Mouse (Mus musculus) forebrain, postnatal 0 days (tissue): Measurements from ENCODE around the gene Asb17. TPM values are rescaled to one million over a fixed set of nuclear protein-coding genes. Genes with fewer than 3 reads are reported as not detected.

Experiments
- ATAC-seq: fragments of 200-750 bp; cut with Nextera tagmentation; 2 replicates; pipeline ENCODE4 v1.8.0; 2017; ENCODE audit warnings: mild to moderate bottlenecking, moderate library complexity
- DNase-seq: peaks from one replicate; pipeline ENCODE4 v3.0.0-alpha.2; 2015
- H3K27ac ChIP-seq: fragments of 300-500 bp; sonication (generic); 2 replicates; pipeline ENCODE4 v1.5.1; 2014; ENCODE audit warnings: low read depth, mild to moderate bottlenecking, antibody characterized with exemption, low read length, moderate library complexity, mixed read lengths
- H3K27me3 ChIP-seq: fragments of 300-500 bp; sonication (generic); 2 replicates; pipeline ENCODE4 v1.6.1; 2014; ENCODE audit warnings: mild to moderate bottlenecking, low read length, mixed read lengths; ENCODE audit not compliant: insufficient read depth
- H3K36me3 ChIP-seq: fragments of 300-500 bp; sonication (generic); 2 replicates; pipeline ENCODE4 v1.6.1; 2014; ENCODE audit warnings: mild to moderate bottlenecking, moderate library complexity; ENCODE audit not compliant: insufficient read depth
- H3K4me1 ChIP-seq: fragments of 300-500 bp; sonication (generic); 2 replicates; pipeline ENCODE4 v1.6.1; 2014; ENCODE audit warnings: antibody characterized with exemption; ENCODE audit not compliant: insufficient read depth
- H3K4me2 ChIP-seq: fragments of 300-500 bp; sonication (generic); 2 replicates; pipeline ENCODE4 v1.6.1; 2014; ENCODE audit warnings: low read depth, mild to moderate bottlenecking, moderate library complexity
- H3K4me3 ChIP-seq: fragments of 300-500 bp; sonication (generic); 2 replicates; pipeline ENCODE4 v1.5.1; 2014; ENCODE audit warnings: low read depth, low read length, mixed read lengths
- H3K9ac ChIP-seq: fragments of 300-500 bp; sonication (generic); 2 replicates; pipeline ENCODE4 v1.6.1; 2014; ENCODE audit warnings: mild to moderate bottlenecking
- H3K9me3 ChIP-seq: fragments of 300-500 bp; sonication (generic); 2 replicates; pipeline ENCODE4 v1.6.1; 2016; ENCODE audit warnings: low read length
- CTCF ChIP-seq: sonication (generic); IDR thresholded peaks from 2 replicates; pipeline ENCODE4 v1.5.1; 2016; ENCODE audit warnings: antibody characterized with exemption, control low read depth, low read depth
- WGBS: fragments of 180-500 bp; shearing (Covaris S2); extraction: QIAGEN DNeasy Blood & Tissue Kit; methylation state at CpG from one replicate; pipeline ENCODE4 v1.1.7; 2014; 5-methylcytosine and 5-hydroxymethylcytosine counted together
- polyA plus RNA-seq: library from polyadenylated mRNA; unstranded; fragments of >200 nt; fragmentation: Nextera tagmentation; extraction: Ambion mirVana; gene quantifications from 2 replicates; pipeline ENCODE4 v1.2.1, GENCODE M21; 2015
- total RNA-seq: library from RNA; depleted of rRNA; stranded (reverse); fragments of >200 nt; gene quantifications from 2 replicates; pipeline ENCODE4 v1.2.3, GENCODE M21; 2014; rRNA removed

The Asb17 gene
- total RNA-seq (not detected in 2 replicates), polyA plus RNA-seq (not detected in 2 replicates)

DNA sequence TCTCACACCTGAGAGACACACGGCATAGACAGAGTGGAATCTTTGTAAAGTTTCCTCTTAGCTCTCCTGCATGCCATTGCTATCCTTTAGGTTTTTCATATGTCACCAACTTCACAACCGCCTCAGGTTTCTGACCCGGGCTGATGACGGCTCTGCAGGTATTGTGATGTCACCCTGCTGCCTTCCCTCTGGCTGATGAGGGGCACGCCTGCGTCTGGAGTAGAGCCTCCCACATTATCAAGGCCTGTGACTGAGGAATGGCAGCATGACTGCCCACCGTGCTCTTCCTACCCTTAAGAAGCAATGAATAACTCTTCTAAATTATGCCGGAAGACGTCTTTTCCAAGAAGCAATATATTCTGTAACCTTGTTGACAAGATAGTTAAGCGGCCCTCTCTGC, at the start of gene Asb17:
Gene Asb17, plus strand, starts transcription at position 180 of the 400 bp plus-strand sequence.
- ATAC-seq, result no peak
- H3K27ac ChIP-seq, result no peak within 1 kb of the TSS
- no peaks in the 10 kb centered on the region for H3K27me3 ChIP-seq
- H3K4me1 ChIP-seq, result no peaks in the 10 kb centered on the region
- no peak within 1 kb of the TSS for H3K9ac ChIP-seq
- WGBS, result 89% methylated on average over 10 of the region's 10 CpGs
- TF ChIP-seq CTCF, result no peak
- H3K4me3 ChIP-seq, result no peak within 1 kb of the TSS
- no peak for DNase-seq
- H3K4me2 ChIP-seq, result no peak within 1 kb of the TSS
- H3K9me3 ChIP-seq, result no peaks in the 10 kb centered on the region
- no peaks in the 10 kb centered on the region for H3K36me3 ChIP-seq

GRCm38 (mm10) chr3:153797574-153797973, 46.4 kb upstream of the Asb17 start:
- no peak overlapping the region for H3K9ac ChIP-seq
- no peak for TF ChIP-seq CTCF
- H3K36me3 ChIP-seq, result no peaks in the 10 kb centered on the region
- WGBS, result 80% methylated on average over 7 of the region's 7 CpGs
- H3K9me3 ChIP-seq, result no peaks in the 10 kb centered on the region
- DNase-seq (no peak), ATAC-seq (no peak)
- no peak overlapping the region for H3K4me2 ChIP-seq
- H3K27me3 ChIP-seq, result no peaks in the 10 kb centered on the region
- no peak overlapping the region for H3K4me3 ChIP-seq
- H3K27ac ChIP-seq, result no peak overlapping the region
- no peaks in the 10 kb centered on the region for H3K4me1 ChIP-seq

GRCm38 (mm10) chr3:153799603-153800002, 44.4 kb upstream of the Asb17 start:
- no peak for DNase-seq
- Histone ChIP-seq H3K4me1 (no peaks in the 10 kb centered on the region), H3K27me3 (no peaks in the 10 kb centered on the region), H3K9me3 (no peaks in the 10 kb centered on the region), H3K4me2 (no peak overlapping the region), H3K27ac (no peak overlapping the region), H3K36me3 (no peaks in the 10 kb centered on the region), H3K9ac (no peak overlapping the region), H3K4me3 (no peak overlapping the region)
- 92% methylated on average over 11 of the region's 11 CpGs for WGBS
- no peak for TF ChIP-seq CTCF
- ATAC-seq, result no peak

DNA sequence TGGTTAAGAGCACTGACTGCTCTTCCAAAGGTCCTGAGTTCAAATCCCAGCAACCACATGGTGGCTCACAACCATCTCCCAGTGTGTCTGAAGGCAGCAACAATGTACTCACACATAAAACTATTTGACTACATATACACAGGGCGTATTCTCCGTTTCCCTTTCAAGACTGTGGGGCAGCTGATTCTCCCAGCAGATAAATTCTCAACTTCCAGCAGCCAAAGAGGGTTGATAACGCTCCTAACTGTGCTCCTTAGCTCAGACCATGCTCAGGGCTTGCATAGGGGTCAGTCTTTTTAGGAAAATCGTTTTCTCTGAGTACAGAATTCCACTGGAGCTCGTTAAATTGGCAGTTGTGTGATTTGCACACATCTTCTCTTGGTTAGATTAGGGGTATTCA, 43.3 kb upstream of the Asb17 start:
- WGBS, result 63% methylated on average over 5 of the region's 5 CpGs
- no peaks in the 10 kb centered on the region for H3K36me3 ChIP-seq
- no peaks in the 10 kb centered on the region for H3K27me3 ChIP-seq
- no peak overlapping the region for H3K4me3 ChIP-seq
- H3K4me1 ChIP-seq, result no peaks in the 10 kb centered on the region
- no peak for ATAC-seq
- H3K9ac ChIP-seq, result no peak overlapping the region
- DNase-seq, result no peak
- no peaks in the 10 kb centered on the region for H3K9me3 ChIP-seq
- H3K27ac ChIP-seq, result no peak overlapping the region
- no peak for TF ChIP-seq CTCF
- H3K4me2 ChIP-seq, result no peak overlapping the region

- H3K4me1 ChIP-seq, result 0 out of 2 replicates have a peak, but pooled peaks cover 8% of the 10 kb centered on the region
- H3K4me2 ChIP-seq, result no peak overlapping the region
- ATAC-seq (no peak), DNase-seq (no peak)
- no peak overlapping the region for H3K4me3 ChIP-seq
- 82% methylated on average over 6 of the region's 6 CpGs for WGBS
- no peaks in the 10 kb centered on the region for H3K27me3 ChIP-seq
- no peak for TF ChIP-seq CTCF
- H3K9ac ChIP-seq, result no peak overlapping the region
- no peaks in the 10 kb centered on the region for H3K36me3 ChIP-seq
- no peak overlapping the region for H3K27ac ChIP-seq
- H3K9me3 ChIP-seq, result no peaks in the 10 kb centered on the region
Measured at GRCm38 (mm10) chr3:153801541-153801940, 42.5 kb upstream of the Asb17 start.

DNA sequence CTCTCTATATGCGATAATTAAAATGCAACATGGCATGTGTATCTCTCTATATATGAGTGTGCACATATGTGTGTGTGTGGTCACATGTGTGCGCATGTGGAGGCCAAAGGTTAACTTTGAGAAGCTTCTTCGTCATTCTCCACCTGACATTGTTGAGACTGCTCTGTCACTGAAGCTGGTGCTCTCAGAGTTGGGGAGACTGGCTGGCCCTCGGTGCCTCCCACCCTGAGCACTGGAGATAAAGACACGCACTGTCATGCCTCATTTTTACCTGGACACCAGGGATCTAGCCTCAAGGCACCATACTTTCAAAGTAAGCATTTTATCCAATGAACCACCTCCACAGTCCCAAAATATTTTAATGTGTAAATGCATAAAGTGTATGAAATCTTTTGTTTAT, 41.4 kb upstream of the Asb17 start:
- WGBS, result 92% methylated on average over 5 of the region's 5 CpGs
- H3K9me3 ChIP-seq, result no peaks in the 10 kb centered on the region
- TF ChIP-seq CTCF, result no peak
- no peak overlapping the region for H3K9ac ChIP-seq
- no peaks in the 10 kb centered on the region for H3K36me3 ChIP-seq
- DNase-seq (no peak), ATAC-seq (no peak)
- H3K27ac ChIP-seq, result no peak overlapping the region
- H3K4me3 ChIP-seq, result no peak overlapping the region
- H3K4me1 ChIP-seq, result 0 out of 2 replicates have a peak, but pooled peaks cover 9% of the 10 kb centered on the region
- H3K4me2 ChIP-seq, result no peak overlapping the region
- no peaks in the 10 kb centered on the region for H3K27me3 ChIP-seq

- no peak overlapping the region for H3K4me3 ChIP-seq
Measured at GRCm38 (mm10) chr3:153804032-153804431, 40.0 kb upstream of the Asb17 start.

More at GRCm38 (mm10) chr3:153804032-153804431, 40.0 kb upstream of the Asb17 start:
- Histone ChIP-seq H3K27ac (no peak overlapping the region), H3K9ac (no peak overlapping the region), H3K4me2 (no peak overlapping the region), H3K36me3 (no peaks in the 10 kb centered on the region), H3K27me3 (no peaks in the 10 kb centered on the region), H3K9me3 (no peaks in the 10 kb centered on the region), H3K4me1 (0 out of 2 replicates have a peak, but pooled peaks cover 9% of the 10 kb centered on the region)
- DNase-seq (no peak), ATAC-seq (no peak)
- no peak for TF ChIP-seq CTCF
- WGBS, result 89% methylated on average over 7 of the region's 7 CpGs
